Mouse (Mus musculus): ENCODE measurements around the gene Trpt1. TPM values are rescaled to one million over a fixed set of nuclear protein-coding genes. Genes with fewer than 3 reads are reported as not detected.
A peak's percentile ranks its signal among the peaks of the same experiment; 100 is the strongest.

Gene Trpt1
- polyA plus RNA-seq, 1 experiment from 2014 or later, result 10.3 TPM

DNA sequence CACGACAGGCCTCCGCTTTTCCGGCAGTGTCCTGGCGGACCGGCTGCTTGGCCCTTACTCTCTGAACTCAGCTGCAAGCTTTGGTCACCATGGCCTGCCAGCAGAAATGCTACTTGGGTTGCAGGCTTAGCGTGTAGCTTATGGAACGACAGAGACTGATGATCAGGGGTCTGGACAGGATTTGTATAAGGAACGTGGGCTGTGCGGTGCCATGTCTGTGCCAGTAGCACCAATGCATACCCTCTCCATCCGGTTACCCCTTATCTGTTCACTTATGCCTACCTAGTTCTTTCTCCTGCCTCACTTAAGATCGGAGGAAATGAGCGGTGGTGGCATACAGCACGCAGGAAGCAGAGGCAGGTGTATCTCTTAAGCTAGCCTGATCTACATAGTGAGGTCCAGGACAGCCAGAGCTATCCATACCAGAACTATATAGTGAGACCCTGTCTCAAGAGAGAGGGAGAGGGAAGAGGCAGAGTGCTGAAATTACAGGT is 44.8 kb downstream of the Trpt1 start:
- H3K4me2 ChIP-seq (ENCODE audit: low read length), result peak overlapping the region; percentile 90
- H3K4me3 ChIP-seq (ENCODE audit: low read depth, low read length), result peak overlapping the region; percentile 53
- H3K27me3 ChIP-seq (replicated peaks; ENCODE audit: control insufficient read depth, insufficient read depth, low read length), result no peaks in the 10 kb centered on the region
- H3K27ac ChIP-seq (ENCODE audit: low read depth), result peak overlapping the region; percentile 91
- H3K4me1 ChIP-seq (replicated peaks; ENCODE audit: control insufficient read depth, insufficient read depth, low read length), result peaks cover 18% of the 10 kb centered on the region
- WGBS, result 23% methylated on average over 13 of the region's 13 CpGs
- DNase-seq (ENCODE audit: low spot score), result no peak
- ATAC-seq (replicated peaks; ENCODE audit: low FRiP score, low TSS enrichment, low read depth), result peak; percentile 7
- H3K9me3 ChIP-seq (ENCODE audit: control insufficient read depth, low read length), result no peaks in the 10 kb centered on the region
- H3K36me3 ChIP-seq (ENCODE audit: control insufficient read depth, insufficient read depth, low read length), result 0 out of 2 replicates have a peak, but pooled peaks cover 7% of the 10 kb centered on the region
- peak overlapping the region; percentile 73 for H3K9ac ChIP-seq (ENCODE audit: low read length)

- no peak for DNase-seq (ENCODE audit: low spot score)
- no peaks in the 10 kb centered on the region for H3K9me3 ChIP-seq (ENCODE audit: control insufficient read depth, low read length)
- peaks cover 18% of the 10 kb centered on the region for H3K4me1 ChIP-seq (replicated peaks; ENCODE audit: control insufficient read depth, insufficient read depth, low read length)
- no peak for ATAC-seq (replicated peaks; ENCODE audit: low FRiP score, low TSS enrichment, low read depth)
- H3K36me3 ChIP-seq (ENCODE audit: control insufficient read depth, insufficient read depth, low read length), result 0 out of 2 replicates have a peak, but pooled peaks cover 6% of the 10 kb centered on the region
- 87% methylated on average over 2 of the region's 2 CpGs for WGBS
- H3K9ac ChIP-seq (ENCODE audit: low read length), result no peak overlapping the region
- no peak overlapping the region for H3K27ac ChIP-seq (ENCODE audit: low read depth)
- no peaks in the 10 kb centered on the region for H3K27me3 ChIP-seq (replicated peaks; ENCODE audit: control insufficient read depth, insufficient read depth, low read length)
- H3K4me2 ChIP-seq (ENCODE audit: low read length), result peak overlapping the region; percentile 90
- peak overlapping the region; percentile 53 for H3K4me3 ChIP-seq (ENCODE audit: low read depth, low read length)
Measured at GRCm38 (mm10) chr19:7041171-7041570, 45.2 kb downstream of the Trpt1 start.

- 0 out of 2 replicates have a peak, but pooled peaks cover 3% of the 10 kb centered on the region for H3K4me1 ChIP-seq (replicated peaks; ENCODE audit: control insufficient read depth, insufficient read depth, low read length)
- DNase-seq (ENCODE audit: low spot score) (no peak), ATAC-seq (replicated peaks; ENCODE audit: low FRiP score, low TSS enrichment, low read depth) (no peak)
- no peak overlapping the region for H3K9ac ChIP-seq (ENCODE audit: low read length)
- H3K36me3 ChIP-seq (ENCODE audit: control insufficient read depth, insufficient read depth, low read length), result no peaks in the 10 kb centered on the region
- 59% methylated on average over 4 of the region's 4 CpGs for WGBS
- H3K27me3 ChIP-seq (replicated peaks; ENCODE audit: control insufficient read depth, insufficient read depth, low read length), result no peaks in the 10 kb centered on the region
- H3K4me2 ChIP-seq (ENCODE audit: low read length), result no peak overlapping the region
- H3K9me3 ChIP-seq (ENCODE audit: control insufficient read depth, low read length), result no peaks in the 10 kb centered on the region
- H3K4me3 ChIP-seq (ENCODE audit: low read depth, low read length), result no peak overlapping the region
- H3K27ac ChIP-seq (ENCODE audit: low read depth), result no peak overlapping the region
Measured at GRCm38 (mm10) chr19:7044279-7044678, 48.3 kb downstream of the Trpt1 start.

- Histone ChIP-seq H3K27me3 (replicated peaks; ENCODE audit: control insufficient read depth, insufficient read depth, low read length) (no peaks in the 10 kb centered on the region), H3K36me3 (ENCODE audit: control insufficient read depth, insufficient read depth, low read length) (no peaks in the 10 kb centered on the region), H3K4me1 (replicated peaks; ENCODE audit: control insufficient read depth, insufficient read depth, low read length) (0 out of 2 replicates have a peak, but pooled peaks cover 3% of the 10 kb centered on the region), H3K9ac (ENCODE audit: low read length) (no peak overlapping the region), H3K4me3 (ENCODE audit: low read depth, low read length) (no peak overlapping the region), H3K27ac (ENCODE audit: low read depth) (no peak overlapping the region), H3K9me3 (ENCODE audit: control insufficient read depth, low read length) (no peaks in the 10 kb centered on the region), H3K4me2 (ENCODE audit: low read length) (no peak overlapping the region)
- no peak for DNase-seq (ENCODE audit: low spot score)
- ATAC-seq (replicated peaks; ENCODE audit: low FRiP score, low TSS enrichment, low read depth), result no peak
- WGBS, result 34% methylated on average over 4 of the region's 4 CpGs
Measured at GRCm38 (mm10) chr19:7044706-7045105, 48.8 kb downstream of the Trpt1 start.

Other genes starting within 250 kb of the Trpt1 start
- gene Rps6ka4, start 155.5 kb upstream of the Trpt1 start, polyA plus RNA-seq (2014; fragmentation: Nextera tagmentation; extraction: Ambion mirVana), result 18.9 and 20.3 TPM in 2 replicates
- gene Ccdc88b, start 137.9 kb upstream of the Trpt1 start, polyA plus RNA-seq (2014; fragmentation: Nextera tagmentation; extraction: Ambion mirVana), result 0.85 and 1.0 TPM in 2 replicates
- 136 and 150 TPM in 2 replicates for gene Trmt112, start 86.4 kb upstream of the Trpt1 start, polyA plus RNA-seq (2014; fragmentation: Nextera tagmentation; extraction: Ambion mirVana)
- 116 and 139 TPM in 2 replicates for gene Prdx5, start 86.0 kb upstream of the Trpt1 start, polyA plus RNA-seq (2014; fragmentation: Nextera tagmentation; extraction: Ambion mirVana)
- 7.5 and 9.9 TPM in 2 replicates for gene Esrra, start 74.3 kb upstream of the Trpt1 start, polyA plus RNA-seq (2014; fragmentation: Nextera tagmentation; extraction: Ambion mirVana)
- gene Catsperz, start 70.8 kb upstream of the Trpt1 start, polyA plus RNA-seq (2014; fragmentation: Nextera tagmentation; extraction: Ambion mirVana), result 0.70 and 1.4 TPM in 2 replicates
- 0.22 TPM in 1 of 2 replicates, not detected in the other for gene Kcnk4, start 61.6 kb upstream of the Trpt1 start, polyA plus RNA-seq (2014; fragmentation: Nextera tagmentation; extraction: Ambion mirVana)
- gene Bad, start 54.3 kb upstream of the Trpt1 start, polyA plus RNA-seq (2014; fragmentation: Nextera tagmentation; extraction: Ambion mirVana), result 58.1 and 63.5 TPM in 2 replicates
- gene Gpr137, start 53.7 kb upstream of the Trpt1 start, polyA plus RNA-seq (2014; fragmentation: Nextera tagmentation; extraction: Ambion mirVana), result 20.2 and 21.8 TPM in 2 replicates
- 111 and 199 TPM in 2 replicates for gene Ppp1r14b, start 21.2 kb upstream of the Trpt1 start, polyA plus RNA-seq (2014; fragmentation: Nextera tagmentation; extraction: Ambion mirVana)
- gene Plcb3, start 19.7 kb upstream of the Trpt1 start, polyA plus RNA-seq (2014; fragmentation: Nextera tagmentation; extraction: Ambion mirVana), result 123 and 138 TPM in 2 replicates
- 96.9 and 103 TPM in 2 replicates for gene Fkbp2, start 15.6 kb upstream of the Trpt1 start, polyA plus RNA-seq (2014; fragmentation: Nextera tagmentation; extraction: Ambion mirVana)
- 38.7 and 50.5 TPM in 2 replicates for gene Vegfb, start 8.5 kb upstream of the Trpt1 start, polyA plus RNA-seq (2014; fragmentation: Nextera tagmentation; extraction: Ambion mirVana)
- 23.3 and 25.2 TPM in 2 replicates for gene Dnajc4, start 3.6 kb upstream of the Trpt1 start, polyA plus RNA-seq (2014; fragmentation: Nextera tagmentation; extraction: Ambion mirVana)
- gene Nudt22, start within 50 bp of the Trpt1 start, polyA plus RNA-seq (2014; fragmentation: Nextera tagmentation; extraction: Ambion mirVana), result 14.6 and 16.1 TPM in 2 replicates
- gene Fermt3, start 23.3 kb downstream of the Trpt1 start, polyA plus RNA-seq (2014; fragmentation: Nextera tagmentation; extraction: Ambion mirVana), result 7.0 and 7.3 TPM in 2 replicates
- gene Stip1, start 43.8 kb downstream of the Trpt1 start, polyA plus RNA-seq (2014; fragmentation: Nextera tagmentation; extraction: Ambion mirVana), result 212 and 227 TPM in 2 replicates
- gene Macrod1, start 60.7 kb downstream of the Trpt1 start, polyA plus RNA-seq (2014; fragmentation: Nextera tagmentation; extraction: Ambion mirVana), result 7.1 and 8.5 TPM in 2 replicates
- gene Flrt1, start 109.6 kb downstream of the Trpt1 start, polyA plus RNA-seq (2014; fragmentation: Nextera tagmentation; extraction: Ambion mirVana), result 3.6 TPM in 2 replicates
- gene Otub1, start 210.2 kb downstream of the Trpt1 start, polyA plus RNA-seq (2014; fragmentation: Nextera tagmentation; extraction: Ambion mirVana), result 205 and 224 TPM in 2 replicates
- gene Cox8a, start 221.5 kb downstream of the Trpt1 start, polyA plus RNA-seq (2014; fragmentation: Nextera tagmentation; extraction: Ambion mirVana), result 1,241 and 1,347 TPM in 2 replicates
- gene Naa40, start 245.1 kb downstream of the Trpt1 start, polyA plus RNA-seq (2014; fragmentation: Nextera tagmentation; extraction: Ambion mirVana), result 67.4 and 73.0 TPM in 2 replicates

All from intestine, embryonic 14.5 days (tissue).